Mouse (Mus musculus) heart, embryonic 11.5 days (tissue): Measurements from ENCODE around the gene Gm20517. TPM values are rescaled to one million over a fixed set of nuclear protein-coding genes. Genes with fewer than 3 reads are reported as not detected.

Source experiments
- ATAC-seq: fragments of 200-750 bp; cut with Nextera tagmentation; replicated peaks from 2 replicates; pipeline ENCODE4 v1.8.0; 2017; ENCODE audit warnings: moderate library complexity; ENCODE audit not compliant: insufficient number of reproducible peaks, low FRiP score, low TSS enrichment
- H3K27ac ChIP-seq: fragments of 300-500 bp; sonication (generic); 2 replicates; pipeline ENCODE4 v1.5.1; 2014; ENCODE audit warnings: mild to moderate bottlenecking, low read depth, low read length
- H3K27me3 ChIP-seq: fragments of 300-500 bp; sonication (generic); 2 replicates; pipeline ENCODE4 v1.6.1; 2014; ENCODE audit warnings: mild to moderate bottlenecking, low read length, mixed read lengths; ENCODE audit not compliant: control insufficient read depth, insufficient read depth
- H3K36me3 ChIP-seq: fragments of 300-500 bp; sonication (generic); 2 replicates; pipeline ENCODE4 v1.6.1; 2014; ENCODE audit warnings: mild to moderate bottlenecking, low read length, moderate library complexity, mixed read lengths; ENCODE audit not compliant: control insufficient read depth, insufficient read depth
- H3K4me1 ChIP-seq: fragments of 300-500 bp; sonication (generic); 2 replicates; pipeline ENCODE4 v1.6.1; 2014; ENCODE audit warnings: low read length; ENCODE audit not compliant: control insufficient read depth, insufficient read depth
- H3K4me2 ChIP-seq: fragments of 300-500 bp; sonication (generic); 2 replicates; pipeline ENCODE4 v1.6.1; 2014; ENCODE audit warnings: mild to moderate bottlenecking, moderate library complexity
- H3K4me3 ChIP-seq: fragments of 300-500 bp; sonication (generic); 2 replicates; pipeline ENCODE4 v1.5.1; 2014; ENCODE audit warnings: low read depth, low read length
- H3K9ac ChIP-seq: fragments of 300-500 bp; sonication (generic); 2 replicates; pipeline ENCODE4 v1.6.1; 2014; ENCODE audit warnings: mild to moderate bottlenecking, low read depth, low read length, moderate library complexity
- H3K9me3 ChIP-seq: fragments of 300-500 bp; sonication (generic); replicated peaks from 2 replicates; pipeline ENCODE4 v1.6.1; 2016; ENCODE audit warnings: low read length; ENCODE audit not compliant: control insufficient read depth
- WGBS: fragments of 180-500 bp; shearing (Covaris S2); extraction: QIAGEN DNeasy Blood & Tissue Kit; methylation state at CpG from one replicate; pipeline ENCODE4 v1.1.7; 2014; ENCODE audit not compliant: insufficient replicate concordance; 5-methylcytosine and 5-hydroxymethylcytosine counted together
- polyA plus RNA-seq: library from polyadenylated mRNA; unstranded; fragments of >200 nt; fragmentation: Nextera tagmentation; extraction: Ambion mirVana; gene quantifications from 2 replicates; pipeline ENCODE4 v1.2.1, GENCODE M21; 2014

The Gm20517 gene
- polyA plus RNA-seq, 1 experiment from 2014 or later: 1.6 TPM

DNA sequence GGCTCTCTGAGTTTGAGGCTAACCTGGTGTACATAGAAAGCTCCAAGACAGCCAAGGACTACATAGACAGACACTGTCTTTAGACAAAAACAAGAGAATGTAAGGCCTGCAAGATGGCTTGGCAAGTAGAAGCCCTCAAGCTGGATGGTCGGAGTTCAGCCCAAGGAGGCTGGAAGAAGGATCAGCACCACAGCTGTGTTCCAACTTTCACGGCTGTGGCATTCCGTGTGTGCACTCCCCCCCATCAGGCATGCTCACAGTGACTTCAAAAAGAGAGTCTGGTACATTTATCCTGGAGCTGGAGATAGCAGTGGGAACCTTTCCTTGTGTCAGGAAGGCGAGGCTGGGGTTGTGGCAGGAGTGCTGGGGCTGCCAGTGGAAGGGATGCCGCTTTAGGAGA, 14.6 kb downstream of the Gm20517 start:
- WGBS: 90% methylated on average over 5 of the region's 5 CpGs
- Histone ChIP-seq H3K27me3 (no peaks in the 10 kb centered on the region), H3K27ac (no peak overlapping the region), H3K4me2 (no peak overlapping the region), H3K9me3 (no peaks in the 10 kb centered on the region), H3K36me3 (peaks cover 24% of the 10 kb centered on the region), H3K4me1 (peaks cover 7% of the 10 kb centered on the region), H3K4me3 (no peak overlapping the region), H3K9ac (no peak overlapping the region; the same call in 1 of the 2 replicates)
- ATAC-seq: no peak

DNA sequence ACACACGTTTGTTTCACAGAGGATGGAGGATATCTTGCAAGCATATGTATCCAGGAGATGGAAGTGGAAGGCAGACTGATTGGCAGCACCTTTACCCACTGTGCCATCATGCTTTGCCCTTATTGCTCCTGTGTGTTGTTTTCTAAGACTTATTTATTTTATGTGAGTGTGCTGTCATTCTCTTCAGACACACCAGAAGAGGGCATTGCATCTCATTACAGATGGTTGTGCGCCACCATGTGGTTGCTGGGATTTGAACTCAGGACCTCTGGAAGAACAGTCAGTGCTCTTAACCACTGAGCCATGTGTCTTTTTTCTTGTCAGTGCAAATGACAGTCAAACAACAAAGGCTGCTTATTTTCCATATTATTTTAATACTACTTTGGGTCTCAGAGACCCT, 16.4 kb downstream of the Gm20517 start:
- Histone ChIP-seq H3K9me3 (no peaks in the 10 kb centered on the region), H3K27ac (no peak overlapping the region), H3K4me3 (peak overlapping the region; percentile 80; the same call in 1 of the 2 replicates), H3K4me1 (peaks cover 12% of the 10 kb centered on the region), H3K36me3 (peaks cover 21% of the 10 kb centered on the region), H3K9ac (no peak overlapping the region; the same call in 1 of the 2 replicates), H3K27me3 (no peaks in the 10 kb centered on the region), H3K4me2 (peak overlapping the region; percentile 93)
- WGBS: 69% methylated on average over 2 of the region's 2 CpGs
- ATAC-seq: no peak

GRCm38 (mm10) chr17:47628851-47629676, 17.7 kb downstream of the Gm20517 start:
- WGBS: under 1% methylated on average over 61 of the region's 63 CpGs

DNA sequence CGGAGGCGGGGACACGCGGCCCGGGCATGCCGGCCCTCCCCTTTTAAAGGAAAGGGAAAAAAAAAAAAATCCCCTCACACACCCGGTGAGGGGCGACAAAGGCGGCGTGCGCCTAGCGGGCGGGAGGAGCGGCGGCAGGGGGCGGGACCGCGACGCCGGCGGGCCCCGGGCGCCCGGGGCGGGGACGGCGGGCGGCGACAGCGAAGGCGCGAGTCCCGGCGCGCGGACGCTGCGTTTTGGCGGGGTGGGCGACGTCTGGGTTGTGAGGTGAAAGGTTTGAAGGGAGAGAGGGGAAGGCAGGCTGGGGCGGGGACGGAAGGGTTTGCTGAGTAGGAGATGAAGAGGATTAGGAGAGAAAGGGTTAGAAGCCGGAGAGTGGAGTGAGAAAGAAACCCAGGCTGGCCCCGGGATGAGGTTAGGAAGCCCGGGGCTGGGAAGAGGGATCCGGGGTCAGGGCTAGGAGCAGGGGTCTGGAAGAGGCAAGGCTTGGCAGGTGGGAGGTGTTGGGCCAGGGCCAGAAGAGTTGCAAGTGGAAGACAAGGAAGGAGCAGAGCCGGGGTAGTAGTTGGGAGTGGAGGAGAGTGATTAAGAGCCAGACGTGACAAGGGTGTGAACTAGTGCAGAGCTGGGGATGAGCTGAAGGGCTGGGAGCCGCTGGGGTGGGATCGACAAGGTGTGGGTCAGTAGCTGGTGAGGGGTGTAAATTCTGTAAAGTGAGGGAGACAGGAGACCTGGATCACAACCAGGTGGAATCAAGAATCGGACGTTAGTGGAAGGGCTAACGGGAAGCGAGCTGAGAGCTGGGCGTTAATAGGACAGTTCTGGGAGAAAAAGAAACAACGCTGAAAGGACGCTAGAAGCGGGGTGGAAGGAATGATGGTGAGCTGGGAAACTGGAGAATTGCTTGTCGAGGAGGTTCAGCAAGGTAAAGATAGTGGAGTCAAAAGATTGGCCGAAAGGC, 18.6 kb downstream of the Gm20517 start:
- Histone ChIP-seq H3K4me3 (peak overlapping the region; percentile 80), H3K4me2 (peak overlapping the region; percentile 93), H3K4me1 (peaks cover 15% of the 10 kb centered on the region), H3K27ac (peak overlapping the region; percentile 92), H3K9ac (peak overlapping the region; percentile 86), H3K36me3 (peaks cover 2% of the 10 kb centered on the region; the same call in 1 of the 2 replicates), H3K27me3 (no peaks in the 10 kb centered on the region), H3K9me3 (no peaks in the 10 kb centered on the region)
- ATAC-seq: peak; percentile 50
- under 1% methylated on average over 60 of the region's 61 CpGs for WGBS

More at GRCm38 (mm10) chr17:47628851-47629676, 17.7 kb downstream of the Gm20517 start:
- peak overlapping the region; percentile 93 for H3K4me2 ChIP-seq
- H3K4me3 ChIP-seq: peak overlapping the region; percentile 80
- no peaks in the 10 kb centered on the region for H3K9me3 ChIP-seq
- ATAC-seq: peak; percentile 93
- H3K4me1 ChIP-seq: peaks cover 12% of the 10 kb centered on the region
- H3K36me3 ChIP-seq: peaks cover 8% of the 10 kb centered on the region
- peak overlapping the region; percentile 86 for H3K9ac ChIP-seq
- H3K27me3 ChIP-seq: no peaks in the 10 kb centered on the region
- peak overlapping the region; percentile 92 for H3K27ac ChIP-seq

GRCm38 (mm10) chr17:47630678-47631065, 19.3 kb downstream of the Gm20517 start, which contains the start of gene Usp49:
Gene Usp49 (plus strand): TSS chr17:47630690.
- Histone ChIP-seq H3K4me2 (peak within 1 kb of the TSS; percentile 93), H3K27ac (peak within 1 kb of the TSS; percentile 92), H3K4me3 (peak within 1 kb of the TSS; percentile 80), H3K36me3 (no peaks in the 10 kb centered on the region), H3K4me1 (peaks cover 15% of the 10 kb centered on the region), H3K9me3 (no peaks in the 10 kb centered on the region), H3K27me3 (no peaks in the 10 kb centered on the region), H3K9ac (peak within 1 kb of the TSS; percentile 86)
- ATAC-seq: no peak
- 2% methylated on average over 3 of the region's 3 CpGs for WGBS

GRCm38 (mm10) chr17:47632181-47632840, 20.9 kb downstream of the Gm20517 start:
- no peaks in the 10 kb centered on the region for H3K36me3 ChIP-seq
- ATAC-seq: no peak
- no peaks in the 10 kb centered on the region for H3K9me3 ChIP-seq
- H3K4me1 ChIP-seq: peaks cover 15% of the 10 kb centered on the region
- no peak overlapping the region for H3K4me2 ChIP-seq
- H3K9ac ChIP-seq: no peak overlapping the region
- 67% methylated on average over 4 of the region's 4 CpGs for WGBS
- H3K27me3 ChIP-seq: no peaks in the 10 kb centered on the region
- H3K27ac ChIP-seq: no peak overlapping the region
- no peak overlapping the region for H3K4me3 ChIP-seq

DNA sequence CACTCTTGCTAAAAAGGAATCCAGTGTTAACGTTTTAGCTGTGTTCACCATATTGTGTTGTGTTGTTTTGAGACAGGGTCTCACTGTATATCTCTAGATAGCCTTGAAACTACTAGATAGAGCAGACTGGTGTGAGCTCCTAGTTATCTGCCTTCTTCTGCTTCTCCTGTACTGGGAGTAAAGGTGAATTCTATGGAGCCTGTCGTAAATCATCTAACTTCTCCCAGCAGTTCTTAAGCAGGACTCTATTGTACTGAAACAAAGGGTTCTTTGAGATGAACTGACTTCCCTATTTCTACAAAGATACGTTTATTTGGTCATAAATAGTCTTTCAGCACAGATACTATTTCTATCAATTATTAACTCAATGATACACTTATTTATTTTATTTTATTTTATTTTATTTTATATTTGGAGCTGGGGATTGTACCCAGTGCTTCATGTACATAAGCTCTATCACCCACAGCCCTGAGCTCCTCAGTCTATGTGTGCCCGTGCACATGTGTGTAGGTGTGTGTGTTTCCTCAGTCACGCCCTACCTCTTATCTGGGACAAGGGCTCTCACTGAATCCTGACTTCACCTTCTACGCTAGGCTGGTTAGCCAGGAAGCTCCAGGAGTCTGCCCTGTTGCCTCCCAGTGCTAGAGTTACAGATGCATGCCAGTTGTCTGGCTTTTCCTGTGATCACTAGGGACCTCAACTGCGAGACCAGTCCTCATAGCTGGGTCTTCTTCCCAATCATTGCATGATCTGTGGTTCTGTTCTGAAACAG, 22.8 kb downstream of the Gm20517 start:
- no peaks in the 10 kb centered on the region for H3K9me3 ChIP-seq
- peaks cover 15% of the 10 kb centered on the region for H3K4me1 ChIP-seq
- H3K4me3 ChIP-seq: no peak overlapping the region
- H3K4me2 ChIP-seq: no peak overlapping the region
- no peak overlapping the region for H3K27ac ChIP-seq
- no peaks in the 10 kb centered on the region for H3K36me3 ChIP-seq
- no peaks in the 10 kb centered on the region for H3K27me3 ChIP-seq
- H3K9ac ChIP-seq: no peak overlapping the region
- WGBS: 70% methylated on average over 7 of the region's 7 CpGs
- no peak for ATAC-seq
